Mouse (Mus musculus) forebrain, embryonic 12.5 days (tissue): ENCODE results near the gene Vps11. TPM values are rescaled to one million over a fixed set of nuclear protein-coding genes. Genes with fewer than 3 reads are reported as not detected.
A peak's percentile ranks its signal among the peaks of the same experiment; 100 is the strongest.
"Not testable (repeated sequence)": the region's sequence is repeated elsewhere in the genome, so short reads cannot be mapped to it uniquely, and the experiment has no call there.

Source experiments
- ATAC-seq: fragments of 200-750 bp; cut with Nextera tagmentation; 2 replicates; pipeline ENCODE4 v1.8.0; 2017; ENCODE audit warnings: moderate TSS enrichment; ENCODE audit not compliant: low FRiP score
- H3K27ac ChIP-seq: fragments of 300-500 bp; sonication (generic); 2 replicates; pipeline ENCODE4 v1.5.1; 2016; ENCODE audit warnings: mild to moderate bottlenecking
- H3K27me3 ChIP-seq: fragments of 300-500 bp; sonication (generic); 2 replicates; pipeline ENCODE4 v1.6.1; 2016; ENCODE audit warnings: mild to moderate bottlenecking
- H3K36me3 ChIP-seq: fragments of 300-500 bp; sonication (generic); replicated peaks from 2 replicates; pipeline ENCODE4 v1.6.1; 2016; ENCODE audit warnings: mild to moderate bottlenecking
- H3K4me1 ChIP-seq: fragments of 300-500 bp; sonication (generic); 2 replicates; pipeline ENCODE4 v1.6.1; 2016
- H3K4me2 ChIP-seq: fragments of 300-500 bp; sonication (generic); 2 replicates; pipeline ENCODE4 v1.6.1; 2016; ENCODE audit warnings: mild to moderate bottlenecking, moderate library complexity
- H3K4me3 ChIP-seq: fragments of 300-500 bp; sonication (generic); replicated peaks from 2 replicates; pipeline ENCODE4 v1.5.1; 2016; ENCODE audit warnings: mild to moderate bottlenecking
- H3K9ac ChIP-seq: fragments of 300-500 bp; sonication (generic); 2 replicates; pipeline ENCODE4 v1.6.1; 2016; ENCODE audit warnings: mild to moderate bottlenecking
- H3K9me3 ChIP-seq: fragments of 300-500 bp; sonication (generic); 2 replicates; pipeline ENCODE4 v1.6.1; 2016
- WGBS: fragments of 180-500 bp; shearing (Covaris S2); methylation state at CpG from one replicate; pipeline ENCODE4 v1.1.7; 2016; 5-methylcytosine and 5-hydroxymethylcytosine counted together
- polyA plus RNA-seq: library from polyadenylated mRNA; unstranded; fragments of >200 nt; fragmentation: Nextera tagmentation; extraction: Ambion mirVana; gene quantifications from 2 replicates; pipeline ENCODE4 v1.2.1, GENCODE M21; 2016

Vps11 gene
- polyA plus RNA-seq, 1 experiment from 2014 or later: 34.8 TPM

- H3K36me3 ChIP-seq: peaks cover 44% of the 10 kb centered on the region
- peak within 1 kb of the TSS; percentile 96 for H3K4me2 ChIP-seq
- WGBS: under 1% methylated on average over 43 of the region's 43 CpGs
- peak within 1 kb of the TSS; percentile 73 for H3K9ac ChIP-seq
- H3K27ac ChIP-seq: peak within 1 kb of the TSS; percentile 80
- no peaks in the 10 kb centered on the region for H3K9me3 ChIP-seq
- peaks cover 26% of the 10 kb centered on the region for H3K4me1 ChIP-seq
- peak within 1 kb of the TSS; percentile 61 for H3K4me3 ChIP-seq
- ATAC-seq: peak; percentile 98
- H3K27me3 ChIP-seq: no peaks in the 10 kb centered on the region
Observed at GRCm38 (mm10) chr9:44396684-44397411, 35.4 kb upstream of the Vps11 start, which contains the start of gene Slc37a4. TSS of gene Slc37a4 (plus strand) at chr9:44396852.

GRCm38 (mm10) chr9:44391466-44391865 lies 30.0 kb upstream of the Vps11 start:
- H3K4me1 ChIP-seq: 0 out of 2 replicates have a peak, but pooled peaks cover 4% of the 10 kb centered on the region
- H3K4me2 ChIP-seq: no peak overlapping the region
- peaks cover 64% of the 10 kb centered on the region for H3K36me3 ChIP-seq
- no peaks in the 10 kb centered on the region for H3K9me3 ChIP-seq
- no peaks in the 10 kb centered on the region for H3K27me3 ChIP-seq
- no peak overlapping the region for H3K9ac ChIP-seq
- no peak overlapping the region for H3K4me3 ChIP-seq
- ATAC-seq: no peak
- 48% methylated on average over 4 of the region's 4 CpGs for WGBS
- no peak overlapping the region for H3K27ac ChIP-seq

- no peaks in the 10 kb centered on the region for H3K9me3 ChIP-seq
- H3K27me3 ChIP-seq: no peaks in the 10 kb centered on the region
- H3K4me2 ChIP-seq: no peak overlapping the region
- 67% methylated on average over 8 of the region's 8 CpGs for WGBS
- H3K4me1 ChIP-seq: no peaks in the 10 kb centered on the region
- peaks cover 86% of the 10 kb centered on the region for H3K36me3 ChIP-seq
- ATAC-seq: no peak
- no peak overlapping the region for H3K4me3 ChIP-seq
- no peak overlapping the region for H3K27ac ChIP-seq
- no peak overlapping the region for H3K9ac ChIP-seq
Observed at GRCm38 (mm10) chr9:44389273-44389672, 27.8 kb upstream of the Vps11 start.

GRCm38 (mm10) chr9:44387221-44387620 lies 25.8 kb upstream of the Vps11 start:
- Histone ChIP-seq H3K9me3 (no peaks in the 10 kb centered on the region), H3K27ac (no peak overlapping the region), H3K4me3 (no peak overlapping the region), H3K4me1 (no peaks in the 10 kb centered on the region), H3K9ac (no peak overlapping the region), H3K4me2 (no peak overlapping the region), H3K36me3 (peaks cover 97% of the 10 kb centered on the region), H3K27me3 (no peaks in the 10 kb centered on the region)
- no peak for ATAC-seq
- 84% methylated on average over 3 of the region's 3 CpGs for WGBS

- Histone ChIP-seq H3K4me2 (no peak overlapping the region), H3K4me3 (no peak overlapping the region), H3K9me3 (no peaks in the 10 kb centered on the region), H3K4me1 (peaks cover 12% of the 10 kb centered on the region), H3K36me3 (peaks cover 85% of the 10 kb centered on the region), H3K9ac (no peak overlapping the region), H3K27me3 (no peaks in the 10 kb centered on the region), H3K27ac (no peak overlapping the region)
- WGBS: 94% methylated on average over 13 of the region's 13 CpGs
- no peak for ATAC-seq
Observed at GRCm38 (mm10) chr9:44384596-44384995, 23.1 kb upstream of the Vps11 start.

GRCm38 (mm10) chr9:44379862-44380261 lies 18.4 kb upstream of the Vps11 start:
- H3K27me3 ChIP-seq: no peaks in the 10 kb centered on the region
- 12% methylated on average over 15 of the region's 15 CpGs for WGBS
- H3K27ac ChIP-seq: peak overlapping the region; percentile 80
- H3K4me3 ChIP-seq: peak overlapping the region; percentile 90
- no peaks in the 10 kb centered on the region for H3K9me3 ChIP-seq
- H3K4me2 ChIP-seq: peak overlapping the region; percentile 97
- ATAC-seq: peak; percentile 15
- peak overlapping the region; percentile 92 for H3K9ac ChIP-seq
- H3K4me1 ChIP-seq: peaks cover 17% of the 10 kb centered on the region
- H3K36me3 ChIP-seq: peaks cover 38% of the 10 kb centered on the region

GRCm38 (mm10) chr9:44379054-44379834 lies 17.8 kb upstream of the Vps11 start, which contains the start of gene Hyou1:
TSS of gene Hyou1 (plus strand) at chr9:44379490.
- H3K27ac ChIP-seq: peak within 1 kb of the TSS; percentile 85
- H3K4me1 ChIP-seq: peaks cover 17% of the 10 kb centered on the region
- no peaks in the 10 kb centered on the region for H3K9me3 ChIP-seq
- H3K36me3 ChIP-seq: peaks cover 31% of the 10 kb centered on the region
- no peaks in the 10 kb centered on the region for H3K27me3 ChIP-seq
- WGBS: under 1% methylated on average over 82 of the region's 83 CpGs
- peak within 1 kb of the TSS; percentile 90 for H3K4me3 ChIP-seq
- H3K9ac ChIP-seq: peak within 1 kb of the TSS; percentile 92
- H3K4me2 ChIP-seq: peak within 1 kb of the TSS; percentile 97
- ATAC-seq: peak; percentile 99

GRCm38 (mm10) chr9:44378153-44378730 lies 16.8 kb upstream of the Vps11 start:
- WGBS: 93% methylated on average over 5 of the region's 5 CpGs

GRCm38 (mm10) chr9:44377335-44377734 lies 15.9 kb upstream of the Vps11 start:
- not testable (repeated sequence) for ATAC-seq, H3K4me2 ChIP-seq, H3K4me3 ChIP-seq, H3K9ac ChIP-seq, H3K27ac ChIP-seq, H3K9me3 ChIP-seq, H3K27me3 ChIP-seq
- WGBS: 85% methylated on average over 2 of the region's 2 CpGs
- Histone ChIP-seq H3K36me3 (peaks cover 12% of the 10 kb centered on the region), H3K4me1 (peaks cover 17% of the 10 kb centered on the region)

More at GRCm38 (mm10) chr9:44378153-44378730, 16.8 kb upstream of the Vps11 start:
- peak overlapping the region; percentile 60 for H3K9ac ChIP-seq
- H3K4me1 ChIP-seq: peaks cover 17% of the 10 kb centered on the region
- H3K4me3 ChIP-seq: peak overlapping the region; percentile 90
- H3K36me3 ChIP-seq: peaks cover 21% of the 10 kb centered on the region
- peak overlapping the region; percentile 85; the same call in 1 of the 2 replicates for H3K27ac ChIP-seq
- peak overlapping the region; percentile 97 for H3K4me2 ChIP-seq
- ATAC-seq: no peak
- no peaks in the 10 kb centered on the region for H3K27me3 ChIP-seq
- no peaks in the 10 kb centered on the region for H3K9me3 ChIP-seq

- no peak for ATAC-seq
- 93% methylated on average over 6 of the region's 6 CpGs for WGBS
- Histone ChIP-seq H3K4me3 (no peak overlapping the region), H3K9me3 (no peaks in the 10 kb centered on the region), H3K27me3 (no peaks in the 10 kb centered on the region), H3K4me2 (no peak overlapping the region), H3K36me3 (peaks cover under 1% of the 10 kb centered on the region; the same call in 1 of the 2 replicates), H3K9ac (no peak overlapping the region), H3K27ac (no peak overlapping the region), H3K4me1 (peaks cover 17% of the 10 kb centered on the region)
Observed at GRCm38 (mm10) chr9:44376141-44376540, 14.7 kb upstream of the Vps11 start.

- Histone ChIP-seq H3K4me3 (no peak overlapping the region), H3K9me3 (no peaks in the 10 kb centered on the region), H3K27me3 (no peaks in the 10 kb centered on the region), H3K36me3 (no peaks in the 10 kb centered on the region), H3K4me1 (peaks cover 2% of the 10 kb centered on the region), H3K9ac (no peak overlapping the region), H3K4me2 (no peak overlapping the region), H3K27ac (no peak overlapping the region)
- ATAC-seq: no peak
Observed at GRCm38 (mm10) chr9:44373386-44373785, 11.9 kb upstream of the Vps11 start.

GRCm38 (mm10) chr9:44364480-44364879 lies 3.0 kb upstream of the Vps11 start:
- peaks cover 9% of the 10 kb centered on the region for H3K4me1 ChIP-seq
- WGBS: 62% methylated on average over 3 of the region's 3 CpGs
- no peak overlapping the region for H3K9ac ChIP-seq
- H3K36me3 ChIP-seq: peaks cover 2% of the 10 kb centered on the region
- H3K27ac ChIP-seq: no peak overlapping the region
- no peak overlapping the region for H3K4me3 ChIP-seq
- ATAC-seq: no peak
- H3K9me3 ChIP-seq: no peaks in the 10 kb centered on the region
- no peaks in the 10 kb centered on the region for H3K27me3 ChIP-seq
- no peak overlapping the region for H3K4me2 ChIP-seq
